Mouse (Mus musculus): ENCODE data around the gene Arhgef12. TPM values are rescaled to one million over a fixed set of nuclear protein-coding genes. Genes with fewer than 3 reads are reported as not detected.

The Arhgef12 gene
- polyA plus RNA-seq, 1 experiment = 7.1 TPM

GRCm38 (mm10) chr9:43144206-43144810 is 37.3 kb upstream of the Arhgef12 start:
- Histone ChIP-seq H3K27me3 (ENCODE audit: control insufficient read depth, insufficient read depth, low read length) (no peaks in the 10 kb centered on the region), H3K4me3 (ENCODE audit: control insufficient read depth, insufficient read depth, low read length) (no peak overlapping the region), H3K4me1 (replicated peaks; ENCODE audit: control insufficient read depth, insufficient read depth, low read length) (no peaks in the 10 kb centered on the region), H3K36me3 (ENCODE audit: control insufficient read depth, insufficient read depth, low read length) (no peaks in the 10 kb centered on the region), H3K27ac (ENCODE audit: control insufficient read depth, insufficient read depth, low read length) (no peak overlapping the region)
- TF ChIP-seq POLR2A (IDR thresholded peaks at IDR 0.05; ENCODE audit: control insufficient read depth, extremely low read depth, insufficient read depth, low read length, poor library complexity) (no peak), CTCF (IDR thresholded peaks at IDR 0.05; ENCODE audit: borderline replicate concordance, control insufficient read depth, extremely low read depth, insufficient read depth, low read length, poor library complexity) (no peak)
- 78% methylated on average over 12 of the region's 12 CpGs for WGBS
- no peak for DNase-seq

DNA sequence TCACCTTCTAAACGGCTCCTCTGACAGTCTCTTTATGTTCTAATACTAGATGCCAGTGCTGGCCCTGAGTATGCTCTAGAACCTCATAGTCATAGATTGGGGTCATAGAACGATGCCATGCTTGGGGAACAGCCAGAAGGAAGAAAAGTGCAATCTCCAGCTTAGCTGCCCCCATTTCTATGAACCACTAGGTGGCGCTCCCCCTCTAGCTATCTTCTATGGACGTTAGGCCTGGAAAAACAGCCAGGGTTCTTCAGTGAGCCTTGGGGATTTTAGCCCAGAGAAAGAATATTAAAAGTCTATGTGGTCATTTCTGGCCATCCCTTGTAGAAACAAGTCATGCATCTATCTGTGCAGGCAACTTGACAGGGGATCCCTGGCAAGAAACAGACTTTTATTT is 34.8 kb upstream of the Arhgef12 start:
- WGBS = 5% methylated on average over 4 of the region's 4 CpGs
- Histone ChIP-seq H3K4me3 (ENCODE audit: control insufficient read depth, insufficient read depth, low read length) (no peak overlapping the region), H3K27me3 (ENCODE audit: control insufficient read depth, insufficient read depth, low read length) (no peaks in the 10 kb centered on the region), H3K27ac (ENCODE audit: control insufficient read depth, insufficient read depth, low read length) (no peak overlapping the region), H3K36me3 (ENCODE audit: control insufficient read depth, insufficient read depth, low read length) (no peaks in the 10 kb centered on the region), H3K4me1 (replicated peaks; ENCODE audit: control insufficient read depth, insufficient read depth, low read length) (no peaks in the 10 kb centered on the region)
- TF ChIP-seq POLR2A (IDR thresholded peaks at IDR 0.05; ENCODE audit: control insufficient read depth, extremely low read depth, insufficient read depth, low read length, poor library complexity) = no peak
- no peak for TF ChIP-seq CTCF (IDR thresholded peaks at IDR 0.05; ENCODE audit: borderline replicate concordance, control insufficient read depth, extremely low read depth, insufficient read depth, low read length, poor library complexity)
- DNase-seq = peak; percentile 30

- no peak for TF ChIP-seq CTCF (IDR thresholded peaks at IDR 0.05; ENCODE audit: borderline replicate concordance, control insufficient read depth, extremely low read depth, insufficient read depth, low read length, poor library complexity)
- TF ChIP-seq POLR2A (IDR thresholded peaks at IDR 0.05; ENCODE audit: control insufficient read depth, extremely low read depth, insufficient read depth, low read length, poor library complexity) = no peak
- H3K4me1 ChIP-seq (replicated peaks; ENCODE audit: control insufficient read depth, insufficient read depth, low read length) = no peaks in the 10 kb centered on the region
- no peak overlapping the region for H3K4me3 ChIP-seq (ENCODE audit: control insufficient read depth, insufficient read depth, low read length)
- WGBS = 67% methylated on average over 3 of the region's 3 CpGs
- DNase-seq = no peak
- H3K27me3 ChIP-seq (ENCODE audit: control insufficient read depth, insufficient read depth, low read length) = no peaks in the 10 kb centered on the region; the same call in 1 of the 2 replicates
- H3K36me3 ChIP-seq (ENCODE audit: control insufficient read depth, insufficient read depth, low read length) = no peaks in the 10 kb centered on the region
- H3K27ac ChIP-seq (ENCODE audit: control insufficient read depth, insufficient read depth, low read length) = no peak overlapping the region
Measured at GRCm38 (mm10) chr9:43133525-43133924, 26.5 kb upstream of the Arhgef12 start.

GRCm38 (mm10) chr9:43132380-43132779 is 25.3 kb upstream of the Arhgef12 start:
- no peak for DNase-seq
- WGBS = 65% methylated on average over 4 of the region's 4 CpGs
- no peaks in the 10 kb centered on the region for H3K4me1 ChIP-seq (replicated peaks; ENCODE audit: control insufficient read depth, insufficient read depth, low read length)
- H3K36me3 ChIP-seq (ENCODE audit: control insufficient read depth, insufficient read depth, low read length) = no peaks in the 10 kb centered on the region
- no peaks in the 10 kb centered on the region; the same call in 1 of the 2 replicates for H3K27me3 ChIP-seq (ENCODE audit: control insufficient read depth, insufficient read depth, low read length)
- H3K27ac ChIP-seq (ENCODE audit: control insufficient read depth, insufficient read depth, low read length) = no peak overlapping the region
- H3K4me3 ChIP-seq (ENCODE audit: control insufficient read depth, insufficient read depth, low read length) = no peak overlapping the region
- no peak for TF ChIP-seq POLR2A (IDR thresholded peaks at IDR 0.05; ENCODE audit: control insufficient read depth, extremely low read depth, insufficient read depth, low read length, poor library complexity)
- TF ChIP-seq CTCF (IDR thresholded peaks at IDR 0.05; ENCODE audit: borderline replicate concordance, control insufficient read depth, extremely low read depth, insufficient read depth, low read length, poor library complexity) = no peak

- Histone ChIP-seq H3K4me1 (replicated peaks; ENCODE audit: control insufficient read depth, insufficient read depth, low read length) (no peaks in the 10 kb centered on the region), H3K36me3 (ENCODE audit: control insufficient read depth, insufficient read depth, low read length) (no peaks in the 10 kb centered on the region), H3K4me3 (ENCODE audit: control insufficient read depth, insufficient read depth, low read length) (no peak overlapping the region), H3K27me3 (ENCODE audit: control insufficient read depth, insufficient read depth, low read length) (no peaks in the 10 kb centered on the region; the same call in 1 of the 2 replicates), H3K27ac (ENCODE audit: control insufficient read depth, insufficient read depth, low read length) (no peak overlapping the region)
- TF ChIP-seq POLR2A (IDR thresholded peaks at IDR 0.05; ENCODE audit: control insufficient read depth, extremely low read depth, insufficient read depth, low read length, poor library complexity) (no peak), CTCF (IDR thresholded peaks at IDR 0.05; ENCODE audit: borderline replicate concordance, control insufficient read depth, extremely low read depth, insufficient read depth, low read length, poor library complexity) (no peak)
- DNase-seq = no peak
- 61% methylated on average over 5 of the region's 5 CpGs for WGBS
Measured at GRCm38 (mm10) chr9:43131940-43132339, 24.9 kb upstream of the Arhgef12 start.

DNA sequence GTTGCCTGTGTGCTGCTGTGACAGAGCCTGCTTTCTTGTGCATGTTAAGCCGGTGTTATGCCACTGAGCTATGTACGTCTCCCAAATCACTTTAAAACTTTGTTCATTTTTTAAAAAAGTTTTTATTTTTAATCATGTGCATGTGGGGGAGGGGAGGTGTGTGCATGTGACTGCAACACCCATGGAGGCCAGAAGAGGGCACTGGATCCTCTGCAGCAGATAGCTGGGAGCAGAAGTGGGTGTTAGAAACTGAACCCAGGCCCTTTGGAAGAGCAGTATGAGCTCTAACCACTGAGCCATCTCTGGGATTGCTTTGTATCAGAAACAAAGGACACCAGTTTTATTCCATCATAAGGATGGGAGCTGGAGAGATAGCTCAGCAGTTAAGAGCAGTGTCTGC is 23.6 kb upstream of the Arhgef12 start:
- Histone ChIP-seq H3K36me3 (ENCODE audit: control insufficient read depth, insufficient read depth, low read length) (no peaks in the 10 kb centered on the region), H3K4me1 (replicated peaks; ENCODE audit: control insufficient read depth, insufficient read depth, low read length) (no peaks in the 10 kb centered on the region), H3K27ac (ENCODE audit: control insufficient read depth, insufficient read depth, low read length) (no peak overlapping the region), H3K27me3 (ENCODE audit: control insufficient read depth, insufficient read depth, low read length) (no peaks in the 10 kb centered on the region; the same call in 1 of the 2 replicates), H3K4me3 (ENCODE audit: control insufficient read depth, insufficient read depth, low read length) (no peak overlapping the region)
- WGBS = 94% methylated on average over 2 of the region's 2 CpGs
- no peak for DNase-seq
- TF ChIP-seq POLR2A (IDR thresholded peaks at IDR 0.05; ENCODE audit: control insufficient read depth, extremely low read depth, insufficient read depth, low read length, poor library complexity) (no peak), CTCF (IDR thresholded peaks at IDR 0.05; ENCODE audit: borderline replicate concordance, control insufficient read depth, extremely low read depth, insufficient read depth, low read length, poor library complexity) (no peak)
